Mouse (Mus musculus) hindbrain, embryonic 12.5 days (tissue): ENCODE measurements around the gene Fubp1. TPM values are rescaled to one million over a fixed set of nuclear protein-coding genes. Genes with fewer than 3 reads are reported as not detected.

Experiments used
- ATAC-seq: fragments of 200-750 bp; cut with Nextera tagmentation; 2 replicates; pipeline ENCODE4 v1.8.0; 2017; ENCODE audit warnings: moderate TSS enrichment; ENCODE audit not compliant: low FRiP score
- H3K27ac ChIP-seq: fragments of 300-500 bp; sonication (generic); 2 replicates; pipeline ENCODE4 v1.5.1; 2016; ENCODE audit warnings: mild to moderate bottlenecking
- H3K27me3 ChIP-seq: fragments of 300-500 bp; sonication (generic); 2 replicates; pipeline ENCODE4 v1.6.1; 2016; ENCODE audit warnings: mild to moderate bottlenecking
- H3K36me3 ChIP-seq: fragments of 300-500 bp; sonication (generic); 2 replicates; pipeline ENCODE4 v1.6.1; 2016; ENCODE audit warnings: mild to moderate bottlenecking
- H3K4me1 ChIP-seq: fragments of 300-500 bp; sonication (generic); 2 replicates; pipeline ENCODE4 v1.6.1; 2016
- H3K4me2 ChIP-seq: fragments of 300-500 bp; sonication (generic); replicated peaks from 2 replicates; pipeline ENCODE4 v1.6.1; 2016; ENCODE audit warnings: mild to moderate bottlenecking
- H3K4me3 ChIP-seq: fragments of 300-500 bp; sonication (generic); 2 replicates; pipeline ENCODE4 v1.5.1; 2016; ENCODE audit warnings: mild to moderate bottlenecking
- H3K9ac ChIP-seq: fragments of 300-500 bp; sonication (generic); 2 replicates; pipeline ENCODE4 v1.6.1; 2016; ENCODE audit warnings: mild to moderate bottlenecking, moderate library complexity
- H3K9me3 ChIP-seq: fragments of 300-500 bp; sonication (generic); replicated peaks from 2 replicates; pipeline ENCODE4 v1.6.1; 2016; ENCODE audit warnings: mild to moderate bottlenecking
- WGBS: fragments of 180-500 bp; shearing (Covaris S2); methylation state at CpG from one replicate; pipeline ENCODE4 v1.1.7; 2016; 5-methylcytosine and 5-hydroxymethylcytosine counted together
- polyA plus RNA-seq: library from polyadenylated mRNA; unstranded; fragments of >200 nt; fragmentation: Nextera tagmentation; extraction: Ambion mirVana; gene quantifications from 2 replicates; pipeline ENCODE4 v1.2.1, GENCODE M21; 2016

The Fubp1 gene
- 359 and 362 TPM in 2 replicates for polyA plus RNA-seq

DNA sequence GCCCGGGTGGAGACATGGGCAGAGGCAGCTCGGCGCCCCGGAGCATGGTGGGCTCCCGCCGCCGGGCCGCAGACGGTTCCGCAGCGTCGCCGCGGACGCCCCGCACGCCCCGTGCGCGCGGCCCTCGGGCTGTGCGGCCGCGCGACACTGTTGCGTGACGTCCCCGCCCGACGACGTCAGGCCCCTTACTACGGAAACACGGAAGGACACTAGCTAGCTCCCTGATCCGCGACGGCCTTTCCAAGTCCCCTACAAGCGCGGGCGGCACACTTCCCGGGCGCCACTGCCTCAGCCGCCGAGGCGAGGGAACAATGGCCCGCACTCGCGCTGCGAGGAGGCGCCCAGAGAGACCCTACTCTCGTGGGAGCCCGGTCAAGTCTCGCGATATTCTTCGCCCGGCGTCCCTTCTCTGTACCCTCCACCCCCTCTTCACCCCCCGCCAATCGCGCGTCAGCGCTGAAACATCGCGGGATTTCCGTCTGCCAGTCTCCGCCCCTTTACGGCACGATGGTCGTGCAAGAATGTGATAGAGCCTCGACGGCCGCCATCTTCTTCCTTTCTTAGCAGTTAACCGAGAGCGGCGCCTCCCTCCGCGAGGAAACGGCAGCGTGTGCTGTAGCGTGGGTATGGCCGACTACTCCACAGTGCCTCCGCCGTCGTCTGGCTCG is at the start of gene Fubp1, which contains the start of gene Dnajb4:
TSS of gene Fubp1 (plus strand) at position 456 of the 668 bp plus-strand sequence.
TSS of gene Dnajb4 (minus strand) at position 336 of the 668 bp plus-strand sequence.
- Histone ChIP-seq H3K27me3 (no peaks in the 10 kb centered on the region), H3K4me2 (peak within 1 kb of the TSS; percentile 95), H3K4me3 (peak within 1 kb of the TSS; percentile 98), H3K36me3 (no peaks in the 10 kb centered on the region), H3K9ac (peak within 1 kb of the TSS; percentile 100), H3K9me3 (no peaks in the 10 kb centered on the region), H3K4me1 (peaks cover 27% of the 10 kb centered on the region), H3K27ac (peak within 1 kb of the TSS; percentile 100)
- under 1% methylated on average over 85 of the region's 85 CpGs for WGBS
- peak; percentile 97 for ATAC-seq

DNA sequence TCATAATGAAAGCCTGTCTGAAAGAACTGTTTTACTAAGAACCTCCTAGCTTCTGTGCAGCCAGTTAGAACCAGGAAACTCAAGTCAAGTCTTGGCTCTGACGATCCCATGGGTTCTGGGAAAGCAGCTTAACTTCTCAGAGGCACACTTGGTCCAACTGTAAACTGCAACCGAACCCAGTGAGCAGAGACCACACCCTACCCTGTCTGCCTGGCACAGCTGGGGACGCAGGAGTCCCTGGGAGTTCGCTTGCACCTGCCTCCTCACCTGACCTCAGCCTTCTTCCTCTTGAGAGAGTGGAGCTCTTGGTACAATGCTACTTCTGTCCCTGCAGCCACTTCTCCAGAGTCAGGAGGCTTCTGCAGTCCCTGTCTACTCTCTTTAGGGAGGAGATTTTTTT is 49.6 kb upstream of the Fubp1 start:
- Histone ChIP-seq H3K36me3 (no peaks in the 10 kb centered on the region), H3K27ac (no peak overlapping the region), H3K4me2 (no peak overlapping the region), H3K27me3 (peaks cover 17% of the 10 kb centered on the region), H3K9ac (no peak overlapping the region), H3K4me3 (no peak overlapping the region), H3K9me3 (no peaks in the 10 kb centered on the region), H3K4me1 (peaks cover 7% of the 10 kb centered on the region)
- WGBS, result 53% methylated on average over 4 of the region's 4 CpGs
- ATAC-seq, result no peak

DNA sequence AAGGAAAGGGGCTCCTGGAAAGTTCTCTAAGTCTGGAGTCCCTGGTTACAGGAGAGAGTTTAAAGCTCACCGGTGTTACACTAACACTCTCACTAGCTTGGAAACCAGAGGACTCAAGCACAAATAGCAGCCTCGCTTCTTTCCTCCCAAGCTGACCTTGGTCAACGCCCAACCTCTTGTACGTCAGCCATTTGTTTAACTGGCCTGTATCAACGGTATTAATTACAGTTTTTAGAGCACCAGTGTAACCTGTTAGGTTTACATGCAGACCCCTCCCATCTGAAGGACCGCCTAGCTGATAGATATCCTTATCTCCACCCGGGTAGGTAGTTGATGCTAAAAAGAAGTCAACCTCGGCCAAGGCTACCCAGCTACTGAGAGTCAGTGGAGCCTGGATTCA is 46.9 kb upstream of the Fubp1 start:
- Histone ChIP-seq H3K9me3 (no peaks in the 10 kb centered on the region), H3K4me2 (no peak overlapping the region), H3K4me3 (no peak overlapping the region), H3K9ac (no peak overlapping the region), H3K4me1 (peaks cover 20% of the 10 kb centered on the region), H3K27ac (no peak overlapping the region), H3K36me3 (no peaks in the 10 kb centered on the region), H3K27me3 (peaks cover 19% of the 10 kb centered on the region)
- 92% methylated on average over 8 of the region's 8 CpGs for WGBS
- ATAC-seq, result no peak

DNA sequence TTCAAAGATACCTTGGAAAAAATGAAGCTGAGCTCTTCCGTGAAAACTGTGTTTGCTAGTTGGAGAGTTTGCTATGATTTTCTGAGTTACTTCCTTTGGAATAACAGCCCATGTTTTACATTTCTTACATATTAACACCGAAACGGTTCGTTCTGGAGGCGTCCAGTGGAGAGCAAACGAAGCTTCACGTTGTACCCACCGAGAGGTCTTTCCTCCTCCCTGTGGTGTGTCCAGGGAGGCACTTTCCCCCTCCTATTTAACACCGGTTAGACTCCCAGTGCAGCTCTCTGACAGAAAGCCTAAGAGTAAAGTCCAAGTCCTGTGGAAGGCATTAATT is 45.2 kb upstream of the Fubp1 start:
- peaks cover 17% of the 10 kb centered on the region for H3K4me1 ChIP-seq
- H3K9ac ChIP-seq, result peak overlapping the region; percentile 64; the same call in 1 of the 2 replicates
- H3K27ac ChIP-seq, result no peak overlapping the region
- peak overlapping the region; percentile 91 for H3K4me2 ChIP-seq
- H3K4me3 ChIP-seq, result peak overlapping the region; percentile 41
- no peaks in the 10 kb centered on the region for H3K9me3 ChIP-seq
- H3K27me3 ChIP-seq, result peaks cover 19% of the 10 kb centered on the region
- no peaks in the 10 kb centered on the region for H3K36me3 ChIP-seq
- WGBS, result 22% methylated on average over 9 of the region's 9 CpGs
- peak; percentile 25; the same call in 1 of the 2 replicates for ATAC-seq

DNA sequence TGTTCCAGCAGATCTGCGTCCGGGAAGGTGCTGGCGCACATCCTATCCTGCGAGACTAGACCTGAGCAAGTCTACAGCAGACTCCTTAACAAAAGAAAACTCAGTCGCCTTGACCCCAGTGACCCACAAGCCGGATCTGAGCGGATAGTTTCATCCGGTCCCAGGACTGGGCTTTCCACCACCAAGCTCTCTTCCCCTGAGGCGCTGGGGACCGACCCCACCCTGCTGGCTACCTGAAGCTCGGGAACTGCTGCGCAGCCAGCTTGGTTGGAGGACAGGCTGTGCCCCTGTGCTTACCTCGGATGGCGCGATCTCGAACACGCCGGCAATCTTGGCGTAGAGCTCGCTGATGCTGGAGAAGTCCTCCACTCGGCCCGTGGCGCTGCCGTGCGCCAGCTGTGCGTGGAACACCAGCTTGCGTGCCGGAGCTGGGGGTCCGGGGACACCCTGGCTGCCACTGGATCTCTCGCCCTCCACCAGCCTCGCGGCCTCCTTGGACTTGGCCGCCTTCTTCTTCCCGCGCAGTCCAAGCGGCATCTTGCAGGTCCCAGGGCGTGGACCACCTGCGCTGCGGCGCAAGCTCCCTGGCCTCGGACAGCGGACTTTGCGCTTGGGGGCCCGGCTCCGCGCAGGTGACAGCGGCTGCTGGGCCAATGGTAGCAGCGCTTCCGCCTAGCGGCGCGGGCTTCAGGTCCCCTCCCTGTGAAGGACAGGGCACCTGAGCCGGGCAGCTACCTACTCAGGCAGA is 44.7 kb upstream of the Fubp1 start:
- Histone ChIP-seq H3K36me3 (no peaks in the 10 kb centered on the region), H3K9me3 (no peaks in the 10 kb centered on the region), H3K4me1 (peaks cover 17% of the 10 kb centered on the region), H3K4me2 (peak overlapping the region; percentile 91), H3K9ac (peak overlapping the region; percentile 64), H3K4me3 (peak overlapping the region; percentile 41), H3K27ac (peak overlapping the region; percentile 49), H3K27me3 (peaks cover 19% of the 10 kb centered on the region)
- peak; percentile 68 for ATAC-seq
- 1% methylated on average over 53 of the region's 53 CpGs for WGBS

DNA sequence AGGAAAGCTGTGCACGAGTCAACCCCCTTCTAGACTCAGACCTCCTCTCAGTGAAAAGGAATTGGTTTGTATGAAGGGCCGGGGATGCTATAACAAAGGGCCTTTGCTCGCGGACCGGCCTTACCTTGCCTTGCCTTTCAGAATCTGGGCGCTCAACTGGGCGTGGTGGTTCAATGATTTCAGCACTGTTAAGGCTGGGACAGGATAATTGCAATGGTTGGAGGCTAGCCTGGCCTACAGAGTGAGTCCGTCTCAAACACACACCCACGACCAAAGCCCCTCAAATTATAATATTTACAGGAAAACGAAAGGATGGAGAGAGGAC is 44.2 kb upstream of the Fubp1 start, which contains the start of gene Gipc2:
TSS of gene Gipc2 (minus strand) at position 132 of the 325 bp plus-strand sequence.
- Histone ChIP-seq H3K36me3 (no peaks in the 10 kb centered on the region), H3K27me3 (peaks cover 19% of the 10 kb centered on the region), H3K9ac (peak within 1 kb of the TSS; percentile 64), H3K4me3 (peak within 1 kb of the TSS; percentile 41), H3K4me2 (peak within 1 kb of the TSS; percentile 91), H3K9me3 (no peaks in the 10 kb centered on the region), H3K4me1 (peaks cover 17% of the 10 kb centered on the region), H3K27ac (peak within 1 kb of the TSS; percentile 49)
- ATAC-seq, result peak; percentile 57; the same call in 1 of the 2 replicates
- 5% methylated on average over 10 of the region's 10 CpGs for WGBS

DNA sequence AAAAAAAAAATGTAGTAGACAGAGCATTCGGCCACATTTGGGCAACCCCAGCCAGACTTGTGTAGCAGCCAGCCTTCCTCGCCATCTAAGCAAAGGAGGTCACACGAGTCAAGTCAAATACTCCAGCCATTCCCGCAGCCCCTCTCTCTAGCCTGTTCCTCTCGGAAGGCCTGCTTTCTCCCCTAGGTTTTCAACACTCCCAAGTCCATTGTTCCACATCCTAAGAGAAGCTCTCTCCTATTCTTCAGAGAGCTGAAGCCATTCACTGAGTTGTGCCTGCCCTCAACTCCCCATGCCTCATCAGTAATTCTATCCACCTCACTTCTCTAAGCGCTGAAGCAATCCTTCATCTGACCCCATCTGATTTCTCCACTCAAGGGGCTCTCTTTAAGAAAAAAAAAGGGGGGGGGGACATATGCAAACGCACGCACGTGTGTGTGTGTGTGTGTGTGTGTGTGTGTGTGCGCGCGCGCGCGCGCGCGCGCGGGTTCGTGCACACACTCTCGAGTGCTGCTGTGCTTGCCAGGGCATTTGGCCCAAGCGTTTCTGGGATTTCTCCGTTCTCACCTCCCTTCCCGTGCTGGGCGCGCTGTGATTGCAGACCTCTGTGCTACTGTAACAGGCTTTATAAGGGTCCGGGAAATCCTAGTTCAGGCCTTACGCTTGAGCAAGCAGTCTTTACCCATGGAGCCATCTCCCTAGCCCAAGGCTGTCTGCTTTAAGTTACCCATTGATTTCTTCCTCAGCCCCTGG is 43.3 kb upstream of the Fubp1 start:
- Histone ChIP-seq H3K4me1 (peaks cover 17% of the 10 kb centered on the region), H3K4me3 (peak overlapping the region; percentile 41), H3K4me2 (peak overlapping the region; percentile 91), H3K27ac (no peak overlapping the region), H3K36me3 (no peaks in the 10 kb centered on the region), H3K27me3 (peaks cover 19% of the 10 kb centered on the region), H3K9me3 (no peaks in the 10 kb centered on the region), H3K9ac (peak overlapping the region; percentile 32)
- ATAC-seq, result peak; percentile 36
- WGBS, result 12% methylated on average over 15 of the region's 29 CpGs

DNA sequence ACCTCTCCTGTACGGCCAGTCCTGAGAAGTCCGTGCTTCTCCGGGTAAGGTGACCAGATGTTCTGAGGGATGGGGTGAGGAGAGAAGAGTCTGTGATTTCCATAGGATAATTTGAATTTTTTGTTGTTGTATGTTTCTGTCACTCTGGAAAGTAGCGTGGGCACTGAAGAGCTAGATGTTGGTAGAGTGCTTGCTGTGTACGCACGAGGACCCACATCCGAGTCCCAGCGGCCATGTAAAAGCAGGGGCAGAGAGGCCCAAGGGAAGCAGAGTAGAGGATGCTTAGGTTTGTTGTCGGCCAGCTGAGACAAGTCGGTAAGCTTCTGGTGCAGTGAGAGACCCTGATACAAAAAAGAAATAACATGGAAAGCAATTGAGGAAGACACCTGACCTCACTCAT is 42.2 kb upstream of the Fubp1 start:
- Histone ChIP-seq H3K36me3 (no peaks in the 10 kb centered on the region), H3K9me3 (no peaks in the 10 kb centered on the region), H3K27me3 (peaks cover 19% of the 10 kb centered on the region), H3K4me3 (no peak overlapping the region), H3K9ac (no peak overlapping the region), H3K4me2 (no peak overlapping the region), H3K4me1 (peaks cover 17% of the 10 kb centered on the region), H3K27ac (no peak overlapping the region)
- WGBS, result 92% methylated on average over 10 of the region's 10 CpGs
- no peak for ATAC-seq

DNA sequence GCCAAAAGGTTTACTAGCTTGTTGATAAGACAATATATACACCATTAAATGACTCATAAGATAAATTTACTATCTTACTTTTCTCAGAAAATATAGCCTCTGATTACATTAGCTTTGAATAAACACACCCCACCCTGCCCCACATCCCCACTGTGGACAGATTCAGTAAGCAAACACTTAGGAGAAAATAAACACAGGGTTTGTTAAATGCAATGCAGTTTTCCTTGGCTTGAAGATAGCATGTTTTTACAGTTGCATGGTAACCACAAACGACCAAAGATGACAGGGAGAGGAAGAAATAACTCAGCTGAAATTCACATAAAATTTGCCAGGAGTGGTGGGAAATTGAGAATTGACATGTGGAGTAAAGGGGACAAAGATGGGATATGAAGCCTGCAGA is 39.8 kb upstream of the Fubp1 start:
- Histone ChIP-seq H3K27me3 (peaks cover 7% of the 10 kb centered on the region), H3K9ac (no peak overlapping the region), H3K27ac (no peak overlapping the region), H3K4me2 (no peak overlapping the region), H3K4me1 (peaks cover 13% of the 10 kb centered on the region), H3K4me3 (no peak overlapping the region), H3K9me3 (no peaks in the 10 kb centered on the region), H3K36me3 (no peaks in the 10 kb centered on the region)
- WGBS, result 55% methylated on average over 1 of the region's 1 CpGs
- ATAC-seq, result no peak

DNA sequence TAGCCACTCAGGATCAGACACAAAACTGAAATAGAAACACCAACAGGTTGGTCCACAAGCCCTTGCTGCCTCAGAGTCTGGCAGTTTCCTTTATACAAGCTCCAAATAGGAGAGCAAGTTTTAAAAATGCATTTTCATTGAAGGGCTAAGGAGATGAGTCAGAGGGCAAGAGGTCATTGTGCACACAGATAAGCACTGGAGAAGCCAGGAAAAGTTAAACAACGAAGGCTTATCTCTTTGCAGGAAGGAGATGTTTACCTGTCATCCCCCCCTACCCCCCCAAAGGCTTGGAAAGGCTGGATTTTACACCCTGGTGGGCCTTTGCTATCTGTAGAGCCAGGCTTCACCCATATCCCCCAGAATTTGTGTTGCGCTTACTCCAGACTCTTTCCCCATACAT is 39.0 kb upstream of the Fubp1 start:
- Histone ChIP-seq H3K27ac (no peak overlapping the region), H3K27me3 (peaks cover under 1% of the 10 kb centered on the region; the same call in 1 of the 2 replicates), H3K4me3 (no peak overlapping the region), H3K4me1 (peaks cover 11% of the 10 kb centered on the region), H3K4me2 (no peak overlapping the region), H3K9ac (no peak overlapping the region), H3K9me3 (no peaks in the 10 kb centered on the region), H3K36me3 (no peaks in the 10 kb centered on the region)
- WGBS, result 68% methylated on average over 2 of the region's 2 CpGs
- no peak for ATAC-seq

DNA sequence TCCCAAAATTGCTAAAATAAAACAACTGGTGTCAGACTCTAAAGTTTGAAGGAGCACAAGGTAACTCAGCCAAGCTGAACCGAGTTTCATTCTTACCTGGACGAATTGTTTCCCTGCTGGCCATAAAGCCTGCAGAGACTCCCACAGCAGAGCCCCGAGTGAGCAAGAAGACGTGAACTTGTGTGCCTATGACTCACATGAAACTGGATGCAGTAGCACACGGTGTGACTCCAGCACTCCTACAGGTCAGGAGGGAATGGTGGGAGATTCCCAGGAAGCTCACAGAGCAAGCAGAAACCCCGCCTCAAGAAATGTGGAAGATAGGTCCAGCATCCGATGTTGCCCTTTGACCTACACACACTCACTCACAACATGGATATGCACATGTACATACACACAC is 38.4 kb upstream of the Fubp1 start:
- no peaks in the 10 kb centered on the region for H3K9me3 ChIP-seq
- no peaks in the 10 kb centered on the region for H3K36me3 ChIP-seq
- 76% methylated on average over 7 of the region's 7 CpGs for WGBS
- peaks cover 5% of the 10 kb centered on the region for H3K4me1 ChIP-seq
- no peak overlapping the region for H3K4me3 ChIP-seq
- H3K9ac ChIP-seq, result no peak overlapping the region
- H3K27me3 ChIP-seq, result no peaks in the 10 kb centered on the region
- no peak overlapping the region for H3K27ac ChIP-seq
- no peak for ATAC-seq
- no peak overlapping the region for H3K4me2 ChIP-seq

DNA sequence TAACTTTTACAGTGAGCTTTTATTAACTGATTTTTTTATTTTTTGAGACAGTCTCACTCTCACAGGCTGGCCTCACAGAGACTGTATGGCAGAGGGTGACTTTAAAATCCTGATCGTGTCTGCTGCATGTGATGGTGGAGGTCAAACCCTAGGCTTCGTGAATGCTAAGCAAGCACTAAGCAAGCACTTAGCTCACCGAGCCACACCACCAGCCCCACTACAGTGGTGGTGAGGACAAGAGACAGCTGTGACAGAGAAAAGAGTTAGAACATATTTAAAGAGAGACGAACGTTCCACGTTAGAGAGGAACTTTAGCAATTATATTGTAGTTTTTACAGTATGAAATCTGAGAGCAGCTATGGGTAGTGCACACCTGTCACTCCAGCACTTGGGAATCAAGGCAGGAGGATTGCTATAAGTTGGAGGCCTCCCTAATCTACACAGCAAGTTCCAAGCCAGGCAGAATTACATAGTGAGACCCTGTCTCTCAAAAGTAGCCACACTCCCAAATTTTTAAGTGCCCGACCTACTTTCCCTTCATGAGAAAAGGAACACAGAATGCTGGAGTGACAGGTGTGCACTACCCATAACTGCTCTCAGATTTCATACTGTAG is 37.8 kb upstream of the Fubp1 start:
- no peak for ATAC-seq
- H3K9me3 ChIP-seq, result no peaks in the 10 kb centered on the region
- 88% methylated on average over 7 of the region's 7 CpGs for WGBS

More for the DNA sequence above, 37.8 kb upstream of the Fubp1 start:
- Histone ChIP-seq H3K9ac (no peak overlapping the region), H3K36me3 (no peaks in the 10 kb centered on the region), H3K27ac (no peak overlapping the region), H3K4me3 (no peak overlapping the region), H3K4me1 (no peaks in the 10 kb centered on the region), H3K4me2 (no peak overlapping the region), H3K27me3 (no peaks in the 10 kb centered on the region)
